Mouse (Mus musculus) kidney, embryonic 15.5 days (tissue): Measurements from ENCODE around the gene Alkbh6. TPM values are rescaled to one million over a fixed set of nuclear protein-coding genes. Genes with fewer than 3 reads are reported as not detected.

Source experiments
- ATAC-seq: fragments of 200-750 bp; cut with Nextera tagmentation; replicated peaks from 2 replicates; pipeline ENCODE4 v1.8.0; 2017; ENCODE audit warnings: moderate TSS enrichment; ENCODE audit not compliant: low FRiP score
- H3K27ac ChIP-seq: fragments of 300-500 bp; sonication (generic); 2 replicates; pipeline ENCODE4 v1.5.1; 2015; ENCODE audit warnings: mild to moderate bottlenecking, inconsistent platforms
- H3K27me3 ChIP-seq: fragments of 300-500 bp; sonication (generic); 2 replicates; pipeline ENCODE4 v1.6.1; 2015; ENCODE audit warnings: inconsistent platforms
- H3K36me3 ChIP-seq: fragments of 300-500 bp; sonication (generic); 2 replicates; pipeline ENCODE4 v1.6.1; 2015; ENCODE audit warnings: inconsistent platforms
- H3K4me1 ChIP-seq: fragments of 300-500 bp; sonication (generic); 2 replicates; pipeline ENCODE4 v1.6.1; 2015; ENCODE audit warnings: inconsistent platforms
- H3K4me2 ChIP-seq: fragments of 300-500 bp; sonication (generic); 2 replicates; pipeline ENCODE4 v1.6.1; 2015; ENCODE audit warnings: moderate library complexity, mild to moderate bottlenecking, inconsistent platforms
- H3K4me3 ChIP-seq: fragments of 300-500 bp; sonication (generic); replicated peaks from 2 replicates; pipeline ENCODE4 v1.5.1; 2015; ENCODE audit warnings: mild to moderate bottlenecking, inconsistent platforms
- H3K9ac ChIP-seq: fragments of 300-500 bp; sonication (generic); 2 replicates; pipeline ENCODE4 v1.6.1; 2015; ENCODE audit warnings: mild to moderate bottlenecking, inconsistent platforms
- H3K9me3 ChIP-seq: fragments of 300-500 bp; sonication (generic); replicated peaks from 2 replicates; pipeline ENCODE4 v1.6.1; 2016; ENCODE audit warnings: inconsistent platforms
- WGBS: fragments of 180-500 bp; shearing (Covaris S2); methylation state at CpG from one replicate; pipeline ENCODE4 v1.1.7; 2015; ENCODE audit warnings: mixed read lengths; 5-methylcytosine and 5-hydroxymethylcytosine counted together
- polyA plus RNA-seq: library from polyadenylated mRNA; unstranded; fragments of >200 nt; fragmentation: Nextera tagmentation; extraction: Ambion mirVana; gene quantifications from 2 replicates; pipeline ENCODE4 v1.2.1, GENCODE M21; 2015

Gene Alkbh6
- polyA plus RNA-seq, 1 experiment from 2014 or later, result 95.7 TPM

DNA sequence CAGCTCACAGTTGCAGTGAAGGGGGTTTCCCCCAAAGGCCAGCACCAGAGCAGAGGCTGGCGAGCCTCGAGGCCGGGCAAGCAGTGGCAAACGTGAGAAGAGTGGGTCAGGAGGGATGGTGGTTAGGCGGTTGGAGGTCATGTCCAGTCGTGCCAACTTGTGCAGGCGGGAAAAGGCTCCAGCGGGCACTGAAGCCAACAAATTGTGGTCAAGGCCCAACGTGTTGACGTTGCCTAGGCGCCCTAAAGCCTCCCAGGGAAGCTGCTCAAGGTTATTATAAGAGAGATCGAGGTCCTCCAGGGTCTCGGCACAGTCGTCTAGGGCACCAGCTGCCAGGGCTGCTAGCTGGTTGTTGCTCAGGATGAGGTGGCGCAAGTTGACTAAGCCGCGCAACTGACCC lies 51.5 kb downstream of the Alkbh6 start:
- WGBS, result 88% methylated on average over 17 of the region's 17 CpGs
- ATAC-seq, result no peak
- H3K4me3 ChIP-seq, result peak overlapping the region; percentile 21; the same call in 1 of the 2 replicates
- peaks cover 12% of the 10 kb centered on the region for H3K27me3 ChIP-seq
- H3K9me3 ChIP-seq, result no peaks in the 10 kb centered on the region
- peak overlapping the region; percentile 95 for H3K27ac ChIP-seq
- peaks cover 60% of the 10 kb centered on the region for H3K4me1 ChIP-seq
- no peak overlapping the region; the same call in 1 of the 2 replicates for H3K9ac ChIP-seq
- peaks cover 22% of the 10 kb centered on the region for H3K36me3 ChIP-seq
- peak overlapping the region; percentile 50 for H3K4me2 ChIP-seq

DNA sequence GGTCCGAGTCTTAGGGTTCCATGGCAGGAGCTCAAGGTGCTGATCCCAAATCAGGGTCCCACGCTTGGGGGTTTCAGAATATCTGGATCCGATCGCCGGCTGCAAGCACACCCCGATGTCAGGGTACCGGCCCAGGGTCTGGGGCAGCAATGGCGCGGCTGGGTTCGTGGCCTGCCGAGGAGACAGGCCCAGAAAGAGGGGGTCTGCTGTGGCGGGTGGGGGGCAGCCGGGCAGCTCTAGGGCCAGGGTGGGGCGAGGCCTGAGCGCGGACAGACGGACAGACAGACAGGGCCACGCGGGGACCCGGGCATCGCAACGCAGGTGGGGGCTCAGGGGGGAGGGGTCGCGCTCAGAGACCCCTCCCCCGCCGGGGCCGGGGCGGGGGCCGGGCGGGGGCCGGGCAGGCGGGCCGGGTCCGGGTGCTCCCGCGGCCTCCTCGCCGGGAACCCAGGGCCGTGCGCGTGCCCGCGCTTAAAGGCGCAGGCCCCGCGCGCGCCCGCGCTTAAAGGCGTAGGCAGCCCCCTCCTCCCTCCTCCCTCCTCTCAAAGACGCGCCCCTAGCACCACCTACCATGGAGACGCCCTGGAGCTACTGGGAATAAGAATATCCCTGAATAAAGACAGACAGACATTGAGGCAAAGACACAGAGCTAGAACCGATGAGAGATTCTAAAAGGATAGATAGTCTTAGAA lies 54.3 kb downstream of the Alkbh6 start, which contains the start of gene Lrfn3:
TSS of gene Lrfn3 (minus strand) at position 121 of the 692 bp plus-strand sequence.
- H3K9ac ChIP-seq, result peak within 1 kb of the TSS; percentile 80
- peaks cover 54% of the 10 kb centered on the region for H3K4me1 ChIP-seq
- peaks cover 10% of the 10 kb centered on the region for H3K36me3 ChIP-seq
- H3K27ac ChIP-seq, result peak within 1 kb of the TSS; percentile 34; the same call in 1 of the 2 replicates
- WGBS, result 1% methylated on average over 28 of the region's 55 CpGs
- no peaks in the 10 kb centered on the region for H3K9me3 ChIP-seq
- peak within 1 kb of the TSS; percentile 85 for H3K4me2 ChIP-seq
- ATAC-seq, result peak; percentile 59
- H3K27me3 ChIP-seq, result peaks cover 12% of the 10 kb centered on the region
- H3K4me3 ChIP-seq, result peak within 1 kb of the TSS; percentile 70

- no peak for ATAC-seq
- peaks cover 48% of the 10 kb centered on the region for H3K4me1 ChIP-seq
- peak overlapping the region; percentile 70 for H3K4me3 ChIP-seq
- H3K27me3 ChIP-seq, result peaks cover 12% of the 10 kb centered on the region
- 68% methylated on average over 6 of the region's 6 CpGs for WGBS
- no peak overlapping the region for H3K27ac ChIP-seq
- H3K9me3 ChIP-seq, result no peaks in the 10 kb centered on the region
- peaks cover 10% of the 10 kb centered on the region for H3K36me3 ChIP-seq
- peak overlapping the region; percentile 85 for H3K4me2 ChIP-seq
- peak overlapping the region; percentile 80 for H3K9ac ChIP-seq
Observed at GRCm38 (mm10) chr7:30363344-30363738, 54.8 kb downstream of the Alkbh6 start.

Other genes with a start within 250 kb of the Alkbh6 start
- gene Zfp82, start 235.8 kb upstream of the Alkbh6 start, polyA plus RNA-seq, result 3.9 and 5.5 TPM in 2 replicates
- 1.1 and 2.4 TPM in 2 replicates for gene Gm26920, start 218.3 kb upstream of the Alkbh6 start, polyA plus RNA-seq
- 12.2 and 15.9 TPM in 2 replicates for gene Zfp566, start 218.2 kb upstream of the Alkbh6 start, polyA plus RNA-seq
- gene Zfp260, start 213.9 kb upstream of the Alkbh6 start, polyA plus RNA-seq, result 109 and 114 TPM in 2 replicates
- gene Zfp382, start 186.8 kb upstream of the Alkbh6 start, polyA plus RNA-seq, result 8.6 and 8.7 TPM in 2 replicates
- gene Zfp146, start 139.0 kb upstream of the Alkbh6 start, polyA plus RNA-seq, result 17.8 and 20.2 TPM in 2 replicates
- 11.1 and 11.7 TPM in 2 replicates for gene Cox7a1, start 124.6 kb upstream of the Alkbh6 start, polyA plus RNA-seq
- gene Capns1, start 109.9 kb upstream of the Alkbh6 start, polyA plus RNA-seq, result 90.8 and 98.8 TPM in 2 replicates
- gene Polr2i, start 76.8 kb upstream of the Alkbh6 start, polyA plus RNA-seq, result 148 and 152 TPM in 2 replicates
- 174 and 190 TPM in 2 replicates for gene Tbcb, start 76.4 kb upstream of the Alkbh6 start, polyA plus RNA-seq
- not detected in 2 replicates for gene Ovol3, start 73.0 kb upstream of the Alkbh6 start, polyA plus RNA-seq
- gene Thap8, start 28.6 kb upstream of the Alkbh6 start, polyA plus RNA-seq, result 0.59 and 0.61 TPM in 2 replicates
- gene Wdr62, start 28.3 kb upstream of the Alkbh6 start, polyA plus RNA-seq, result 8.6 and 9.9 TPM in 2 replicates
- 33.3 and 36.5 TPM in 2 replicates for gene Clip3, start 17.0 kb upstream of the Alkbh6 start, polyA plus RNA-seq
- gene Syne4, start 6.1 kb downstream of the Alkbh6 start, polyA plus RNA-seq, result 88.2 and 97.7 TPM in 2 replicates
- gene E130208F15Rik, start 13.0 kb downstream of the Alkbh6 start, polyA plus RNA-seq, result 2.6 TPM in 1 of 2 replicates, not detected in the other
- gene Sdhaf1, start 15.2 kb downstream of the Alkbh6 start, polyA plus RNA-seq, result 17.3 and 18.7 TPM in 2 replicates
- gene Lrfn3, start 54.1 kb downstream of the Alkbh6 start, polyA plus RNA-seq, result 6.5 and 7.2 TPM in 2 replicates
- gene Tyrobp, start 105.0 kb downstream of the Alkbh6 start, polyA plus RNA-seq, result 33.8 and 37.9 TPM in 2 replicates
- gene Hcst, start 111.1 kb downstream of the Alkbh6 start, polyA plus RNA-seq, result 0.64 and 1.5 TPM in 2 replicates
- 1.3 and 2.0 TPM in 2 replicates for gene Nfkbid, start 113.0 kb downstream of the Alkbh6 start, polyA plus RNA-seq
- gene Aplp1, start 136.8 kb downstream of the Alkbh6 start, polyA plus RNA-seq, result 24.1 and 28.6 TPM in 2 replicates
- gene Kirrel2, start 149.0 kb downstream of the Alkbh6 start, polyA plus RNA-seq, result 0.54 and 0.77 TPM in 2 replicates
- gene Nphs1, start 149.6 kb downstream of the Alkbh6 start, polyA plus RNA-seq, result 3.6 and 4.8 TPM in 2 replicates
- gene Prodh2, start 184.9 kb downstream of the Alkbh6 start, polyA plus RNA-seq, result 12.8 and 14.4 TPM in 2 replicates
- gene Arhgap33, start 226.3 kb downstream of the Alkbh6 start, polyA plus RNA-seq, result 11.7 and 16.0 TPM in 2 replicates
- gene Hspb6, start 243.5 kb downstream of the Alkbh6 start, polyA plus RNA-seq, result 12.8 and 20.1 TPM in 2 replicates
- gene Proser3, start 243.6 kb downstream of the Alkbh6 start, polyA plus RNA-seq, result 14.1 and 18.6 TPM in 2 replicates